Mouse (Mus musculus) monocyte, adult 59 days (primary cell): ENCODE measurements around the gene Klhdc8a. TPM values are rescaled to one million over a fixed set of nuclear protein-coding genes. Genes with fewer than 3 reads are reported as not detected.

Experiments
- total RNA-seq, 2 experiments: library from RNA; stranded (reverse); gene quantifications; one replicate each; pipeline ENCODE4 v1.2.4; 2023

The Klhdc8a gene
- total RNA-seq = not detected

GRCm38 (mm10) chr1:132298425-132298800, at the start of gene Klhdc8a:
TSS of gene Klhdc8a (plus strand) at chr1:132298626.

GRCm38 (mm10) chr1:132315889-132316624, 17.6 kb downstream of the Klhdc8a start, which contains the start of gene Nuak2:
TSS of gene Nuak2 (plus strand) at chr1:132316126.

Other genes with a start within 250 kb of the Klhdc8a start
- gene Mfsd4a, start 230.6 kb upstream of the Klhdc8a start, total RNA-seq = not detected
- gene Cdk18, start 158.9 kb upstream of the Klhdc8a start, total RNA-seq = 1 to 10 TPM; 1.4 to 3.2 TPM
- gene Lemd1, start 107.2 kb upstream of the Klhdc8a start, total RNA-seq = not detected
- not detected for gene AC124108.1, start 107.2 kb upstream of the Klhdc8a start, total RNA-seq
- gene Gm10188, start 68.9 kb upstream of the Klhdc8a start, total RNA-seq = not detected
- gene Nuak2, start 17.5 kb downstream of the Klhdc8a start, total RNA-seq = 100 to 1,000 TPM; 153 to 166 TPM
- 10 to 100 TPM; 12.8 to 16.1 TPM for gene Tmcc2, start 92.7 kb downstream of the Klhdc8a start, total RNA-seq
- gene Dstyk, start 118.9 kb downstream of the Klhdc8a start, total RNA-seq = 10 to 100 TPM; 47.2 to 55.3 TPM
- gene Rbbp5, start 178.7 kb downstream of the Klhdc8a start, total RNA-seq = 10 to 100 TPM; 43.9 to 45.1 TPM
- 1 to 10 TPM; 5.8 to 7.4 TPM for gene Tmem81, start 207.6 kb downstream of the Klhdc8a start, total RNA-seq
- gene Cntn2, start 244.6 kb downstream of the Klhdc8a start, total RNA-seq = not detected